Mouse (Mus musculus) spleen, postnatal 10 days (tissue): Measurements from ENCODE around the gene Olfr78.

Experiments
- DNase-seq, 2 experiments: peaks; one replicate each; pipeline ENCODE4 v3.0.0; 2021 to 2022; ENCODE audit warnings: low spot score in 2 of 2

The Olfr78 gene

DNA sequence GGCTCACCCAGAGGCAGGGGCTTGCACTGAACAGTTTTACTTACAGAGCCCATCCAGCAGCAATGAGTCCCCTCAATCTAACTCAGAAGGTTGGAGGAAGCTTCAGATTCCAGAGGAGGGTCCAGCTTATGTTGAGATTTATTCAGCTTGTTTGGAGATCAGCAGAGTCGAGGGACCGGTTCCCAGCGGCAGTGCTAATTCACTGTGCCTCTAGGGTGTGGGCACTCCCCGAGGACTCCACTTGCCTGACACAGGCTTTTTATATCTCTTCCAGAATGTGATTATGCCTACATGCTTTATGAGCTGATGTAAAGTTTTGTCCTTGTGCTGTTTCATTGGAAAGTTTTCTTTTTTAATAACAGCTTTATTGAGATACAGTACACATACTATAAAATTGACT, at the start of gene Olfr78, which contains the start of gene Olfr560:
TSS of gene Olfr78 (minus strand) at position 206 of the 400 bp plus-strand sequence.
TSS of gene Olfr560 (minus strand) at position 101 of the 400 bp plus-strand sequence.
- DNase-seq, result no peak

DNA sequence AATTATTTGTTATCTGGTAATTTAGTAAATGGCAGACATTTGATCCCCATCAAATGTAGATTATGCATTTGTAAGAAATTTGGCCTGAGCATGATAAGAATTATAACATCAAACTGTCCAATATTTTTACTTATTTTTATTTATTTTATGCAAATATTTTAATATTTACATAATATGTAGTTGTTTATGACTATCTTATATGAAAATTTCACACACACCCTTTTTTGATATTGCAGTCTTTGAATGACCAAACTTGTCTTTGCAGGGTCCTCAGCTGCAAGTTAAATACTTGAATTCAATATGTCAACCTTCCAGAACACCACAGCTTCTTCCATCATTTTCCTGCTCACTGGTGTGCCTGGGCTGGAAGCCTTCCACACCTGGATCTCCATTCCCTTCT, 43.9 kb upstream of the Olfr78 start, which contains the start of gene Olfr564:
TSS of gene Olfr564 (plus strand) at position 301 of the 400 bp plus-strand sequence.
- DNase-seq, result no peak

DNA sequence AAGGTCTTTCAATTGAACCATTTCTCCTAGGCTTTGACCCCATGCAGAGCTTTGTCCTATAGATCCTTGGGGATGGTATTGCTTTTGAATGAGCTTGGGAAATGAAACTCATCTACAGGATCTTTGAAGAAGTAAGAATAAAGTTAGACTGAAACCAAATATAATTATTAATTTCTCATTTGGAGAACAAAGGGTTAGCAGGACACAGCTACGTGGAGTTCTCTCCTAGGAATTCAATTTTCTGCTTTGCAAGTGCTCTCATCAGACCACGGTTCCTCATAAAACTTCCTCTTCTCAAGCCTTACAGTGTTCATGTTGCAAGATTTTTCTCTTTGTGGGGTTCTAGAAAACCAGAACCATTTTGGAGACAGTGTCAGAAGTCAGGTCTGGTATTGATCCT, 11.7 kb upstream of the Olfr78 start, which contains the start of gene Olfr561:
TSS of gene Olfr561 (plus strand) at position 301 of the 400 bp plus-strand sequence.
- DNase-seq, result no peak

DNA sequence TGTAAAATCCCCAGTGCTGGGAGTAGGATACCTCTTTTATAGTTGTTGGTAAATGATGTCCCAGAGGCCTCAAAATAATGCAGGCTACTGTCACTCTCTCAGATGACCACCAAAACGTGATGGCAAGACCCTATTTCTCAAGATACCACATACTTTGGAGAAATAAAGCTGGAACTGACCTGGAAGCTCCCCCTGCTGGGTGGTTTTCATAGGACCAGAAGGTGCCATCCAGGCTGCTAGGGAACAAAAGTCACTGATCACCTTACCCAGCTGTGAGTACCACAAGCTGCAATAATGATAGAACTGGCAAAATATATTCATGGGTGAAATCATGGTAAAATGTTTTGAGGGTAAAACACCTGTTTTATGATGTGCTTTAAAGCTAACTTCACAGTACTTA, 7.2 kb downstream of the Olfr78 start:
- DNase-seq, result peak in 1 of 2 experiments; percentile 11

DNA sequence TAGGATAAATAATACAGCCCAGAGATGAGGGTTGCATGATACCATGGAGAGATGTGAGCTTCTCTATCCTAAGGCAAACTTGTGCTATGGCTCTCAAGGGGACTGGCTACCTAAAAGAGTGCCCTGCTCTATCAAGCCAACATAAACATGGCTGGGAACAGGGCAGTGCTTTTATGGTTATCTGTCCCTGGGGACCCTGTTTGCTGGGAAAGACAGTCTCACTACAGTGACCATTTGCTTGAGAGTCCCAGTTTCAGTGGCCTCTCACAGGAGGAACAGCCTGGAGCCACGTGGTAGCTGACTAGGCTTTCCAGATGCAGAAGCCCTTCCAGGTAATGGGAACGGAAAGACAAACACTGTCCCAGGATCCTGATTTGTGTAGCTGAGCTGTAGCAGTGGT, 21.6 kb downstream of the Olfr78 start:
- no peak for DNase-seq

DNA sequence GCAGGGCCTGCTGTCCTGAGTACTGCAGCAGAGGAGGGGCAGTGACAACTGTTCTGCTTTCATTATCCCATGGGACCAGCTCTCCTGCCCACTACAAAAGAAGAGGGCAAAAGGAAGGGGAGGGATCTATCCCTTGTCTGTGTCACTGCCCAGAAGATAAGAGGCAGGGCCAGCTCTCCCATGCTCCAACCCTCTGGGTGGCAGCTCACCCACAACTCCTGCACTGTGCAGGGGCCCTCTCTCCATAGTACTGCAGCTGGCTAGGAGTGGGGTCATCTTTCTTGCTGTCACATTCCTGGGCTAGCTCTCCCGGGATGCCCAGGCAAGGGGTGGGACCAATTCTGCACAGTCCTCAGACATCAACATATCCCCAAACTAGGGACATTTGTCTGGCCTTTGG, 25.5 kb downstream of the Olfr78 start:
- DNase-seq, result no peak

DNA sequence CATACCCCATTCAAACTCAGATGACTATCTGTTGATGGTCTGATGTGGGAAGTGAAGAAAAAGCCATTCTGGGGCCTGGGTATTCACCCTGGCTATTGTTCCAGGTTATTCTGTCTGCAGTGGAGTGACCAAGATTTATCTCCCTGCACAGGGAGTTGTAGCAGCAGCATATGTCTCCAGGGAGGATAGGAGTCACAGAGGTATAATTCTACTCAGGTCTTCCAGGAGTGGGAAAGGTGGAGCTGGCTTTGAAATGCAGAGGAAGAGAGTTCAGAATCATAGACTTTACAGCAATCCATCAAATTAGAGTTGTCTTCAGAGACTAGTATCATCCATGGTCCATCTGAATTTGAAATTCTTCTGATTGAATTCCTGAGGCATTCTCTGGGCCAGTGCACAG, 31.9 kb downstream of the Olfr78 start, which contains the start of gene Olfr559:
TSS of gene Olfr559 (minus strand) at position 101 of the 400 bp plus-strand sequence.
- DNase-seq, result no peak

DNA sequence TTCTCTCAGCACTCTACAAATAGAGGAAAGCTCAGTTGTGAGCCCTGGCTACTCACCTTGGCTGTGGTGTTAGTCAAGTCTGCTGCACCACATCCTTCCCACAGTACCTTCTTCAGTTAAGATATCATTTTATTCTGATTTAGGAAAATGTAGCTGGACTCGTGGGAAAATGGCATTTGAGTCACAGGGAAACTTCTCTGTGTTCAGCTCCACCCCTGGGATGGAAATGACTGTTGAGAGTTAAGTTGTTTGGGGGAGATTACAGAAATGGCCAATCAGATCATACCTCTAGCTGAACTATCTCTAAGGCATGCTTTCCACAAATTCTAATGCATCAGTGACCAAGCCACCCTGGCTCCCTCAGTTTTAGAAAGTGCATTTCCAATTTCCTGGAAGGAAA, 40.3 kb downstream of the Olfr78 start, which contains the start of gene Olfr33:
TSS of gene Olfr33 (minus strand) at position 101 of the 400 bp plus-strand sequence.
- no peak for DNase-seq

DNA sequence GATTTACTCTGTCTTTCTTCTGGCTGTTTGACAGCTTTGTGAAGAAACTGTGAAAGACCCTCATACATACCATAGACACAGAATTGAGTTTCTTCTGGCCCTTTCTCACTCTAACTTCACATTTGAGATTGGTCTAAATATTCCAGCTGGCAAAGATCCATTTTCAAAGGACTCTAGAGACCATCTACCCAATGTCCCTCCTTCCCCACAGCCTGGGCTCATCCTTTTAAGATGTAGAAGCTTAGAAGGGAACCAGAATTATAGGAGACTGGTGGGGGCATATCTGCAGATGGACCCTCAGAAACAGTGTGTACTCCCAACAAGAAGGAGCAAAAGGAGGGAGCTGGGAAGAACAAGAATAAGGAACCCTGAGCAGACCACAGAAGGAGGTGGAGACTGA, 57.4 kb downstream of the Olfr78 start, which contains the start of gene Olfr558:
TSS of gene Olfr558 (plus strand) at position 301 of the 400 bp plus-strand sequence.
- DNase-seq, result no peak

DNA sequence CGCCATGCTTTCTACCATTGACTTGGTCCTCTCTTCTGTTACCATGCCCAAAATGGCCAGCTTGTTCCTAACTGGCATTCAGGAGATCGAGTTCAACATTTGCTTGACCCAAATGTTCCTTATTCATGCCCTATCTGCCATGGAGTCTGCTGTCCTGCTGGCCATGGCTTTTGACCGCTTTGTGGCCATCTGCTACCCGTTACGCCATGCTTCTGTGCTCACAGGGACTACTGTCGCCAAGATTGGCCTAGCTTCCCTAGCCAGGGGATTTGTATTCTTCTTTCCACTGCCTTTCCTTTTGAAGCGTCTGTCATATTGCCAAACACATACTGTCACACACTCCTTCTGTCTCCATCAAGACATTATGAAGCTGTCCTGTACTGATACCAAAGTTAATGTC, 60.8 kb downstream of the Olfr78 start:
- DNase-seq, result no peak

DNA sequence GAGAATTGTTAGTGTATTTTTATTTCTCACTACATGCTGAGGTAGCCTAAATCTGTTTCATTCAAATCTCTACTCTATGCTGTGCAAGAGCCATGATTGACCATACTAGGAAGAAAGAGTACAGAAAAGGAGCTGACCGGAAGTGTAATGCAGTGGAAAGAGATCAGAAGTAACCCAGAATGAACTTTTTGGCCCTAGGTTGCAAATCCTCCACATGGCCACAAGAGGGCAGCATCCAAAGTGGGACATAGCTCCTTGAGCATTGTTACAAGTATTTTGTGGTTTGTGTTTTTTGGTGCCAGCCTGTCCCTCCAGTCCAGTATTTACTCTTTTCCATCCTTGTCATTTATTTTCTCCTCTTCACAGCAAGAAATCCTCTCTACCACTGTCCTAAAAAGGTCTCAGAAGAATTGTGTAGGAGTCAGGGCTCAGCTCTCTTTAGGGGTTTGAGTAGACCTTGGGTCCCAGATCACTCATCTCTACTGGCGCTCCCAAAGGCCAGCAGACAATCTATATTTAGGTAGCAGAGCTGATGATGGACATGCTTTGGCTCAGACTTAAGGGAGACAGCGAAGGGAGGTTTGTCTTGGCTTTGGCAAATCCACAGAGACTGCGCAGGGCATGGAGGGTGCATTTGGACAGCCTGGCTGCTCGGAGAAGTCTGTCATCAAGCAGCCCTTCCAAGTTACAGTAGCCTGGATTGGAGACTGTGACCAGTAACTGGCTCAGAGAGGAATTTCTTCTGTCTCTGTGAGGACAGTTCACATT, 63.7 kb downstream of the Olfr78 start, which contains the start of gene Olfr557:
TSS of gene Olfr557 (plus strand) at position 553 of the 768 bp plus-strand sequence.
- peak in 1 of 2 experiments; percentile 49 for DNase-seq
